Mouse (Mus musculus) stomach, postnatal 0 days (tissue): ENCODE data around the gene Wfs1.

Experiments
- CTCF ChIP-seq: IDR thresholded peaks from 2 replicates; pipeline ENCODE4 v1.5.1; 2016; ENCODE audit warnings: antibody characterized with exemption, low read depth, mild to moderate bottlenecking, moderate library complexity
- EP300 ChIP-seq: optimal IDR thresholded peaks from 2 replicates; pipeline ENCODE3; 2016; ENCODE audit warnings: antibody characterized with exemption

DNA sequence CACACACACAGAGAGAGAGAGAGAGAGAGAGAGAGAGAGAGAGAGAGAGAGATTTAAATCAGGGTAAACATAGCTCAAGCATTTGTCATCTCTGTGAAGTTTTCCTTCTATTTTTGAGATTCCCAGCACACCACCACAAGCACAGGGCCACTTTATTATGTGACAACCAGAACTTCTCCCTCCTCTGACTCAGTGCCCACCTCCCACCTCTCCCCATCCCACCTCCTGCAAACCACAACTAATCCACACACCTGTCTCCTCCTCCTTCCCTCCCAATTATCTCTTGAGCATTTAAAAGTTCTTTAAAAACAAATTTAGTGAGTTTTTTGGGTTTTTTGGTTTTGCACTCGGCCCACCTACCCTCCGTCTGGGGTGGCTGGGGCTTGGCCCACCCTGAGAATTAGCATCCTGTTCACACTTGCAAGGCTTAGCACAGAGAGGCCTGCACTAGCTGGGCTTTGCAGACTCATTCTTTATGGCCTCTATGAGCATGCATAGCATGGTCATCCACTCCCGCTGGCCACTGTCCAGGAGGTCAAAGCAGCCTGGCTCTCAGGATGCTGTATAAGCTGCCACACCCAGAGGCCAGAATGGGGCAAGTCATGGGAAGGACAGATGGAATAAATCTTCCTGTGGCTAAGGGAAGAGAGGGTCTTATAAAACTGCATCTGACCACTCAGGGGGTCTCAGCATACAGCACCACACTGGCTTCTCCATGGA is 1.8 kb upstream of the Wfs1 start:
- TF ChIP-seq CTCF (no peak), EP300 (no peak)
